Mouse (Mus musculus) retina, adult 2 months (tissue): ENCODE measurements around the gene Defb45.

ENCODE experiments used
- DNase-seq: peaks from one replicate; pipeline ENCODE4 v3.0.0-alpha.2; 2012; ENCODE audit warnings: low read depth, low spot score

Defb45 gene

GRCm38 (mm10) chr2:152607746-152608145 lies 8.5 kb upstream of the Defb45 start:
- no peak for DNase-seq

GRCm38 (mm10) chr2:152604057-152604456 lies 4.9 kb upstream of the Defb45 start, which contains the start of gene Defb36:
TSS of gene Defb36 (plus strand) at chr2:152604327.
- DNase-seq: no peak

DNA sequence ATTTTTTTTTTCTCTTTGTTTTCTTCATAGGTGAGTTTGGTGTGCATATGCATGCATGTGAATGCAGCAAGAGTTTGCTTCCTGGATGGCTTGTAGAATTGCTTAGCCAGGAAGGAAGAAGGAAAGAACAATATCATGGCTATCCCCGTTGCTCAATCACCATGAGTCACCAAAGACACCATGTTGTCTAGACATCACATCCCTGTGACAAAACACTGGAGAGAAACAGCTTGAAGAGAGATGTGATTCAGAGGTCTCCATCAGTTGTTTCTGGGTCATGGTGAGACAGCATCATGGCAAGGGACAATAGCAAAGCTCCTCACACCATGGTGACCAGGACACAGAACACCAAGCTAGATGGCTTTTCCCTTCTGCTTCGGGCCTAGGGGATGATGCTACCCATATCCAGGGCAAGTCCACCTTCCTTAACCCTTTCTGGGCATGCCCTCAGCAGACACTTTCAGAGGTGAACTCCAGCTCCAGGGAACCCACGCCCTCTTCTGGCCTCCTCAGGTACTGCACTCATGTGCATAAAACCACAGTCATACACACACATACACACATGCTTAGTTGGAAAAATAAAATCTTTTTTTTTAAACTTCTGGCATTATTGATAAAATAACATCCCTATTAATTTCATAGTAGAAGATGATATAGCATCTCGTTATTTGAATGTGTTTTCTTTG lies 2.2 kb upstream of the Defb45 start:
- DNase-seq: no peak

- no peak for DNase-seq
Measured at GRCm38 (mm10) chr2:152600076-152600475, 877 bp upstream of the Defb45 start.

- no peak for DNase-seq
Measured at GRCm38 (mm10) chr2:152589021-152589420, 10.2 kb downstream of the Defb45 start.

- no peak for DNase-seq
Measured at GRCm38 (mm10) chr2:152588450-152588849, 10.7 kb downstream of the Defb45 start.

- no peak for DNase-seq
Measured at GRCm38 (mm10) chr2:152586926-152587560, 12.2 kb downstream of the Defb45 start.

GRCm38 (mm10) chr2:152580612-152581011 lies 18.6 kb downstream of the Defb45 start:
- DNase-seq: no peak

DNA sequence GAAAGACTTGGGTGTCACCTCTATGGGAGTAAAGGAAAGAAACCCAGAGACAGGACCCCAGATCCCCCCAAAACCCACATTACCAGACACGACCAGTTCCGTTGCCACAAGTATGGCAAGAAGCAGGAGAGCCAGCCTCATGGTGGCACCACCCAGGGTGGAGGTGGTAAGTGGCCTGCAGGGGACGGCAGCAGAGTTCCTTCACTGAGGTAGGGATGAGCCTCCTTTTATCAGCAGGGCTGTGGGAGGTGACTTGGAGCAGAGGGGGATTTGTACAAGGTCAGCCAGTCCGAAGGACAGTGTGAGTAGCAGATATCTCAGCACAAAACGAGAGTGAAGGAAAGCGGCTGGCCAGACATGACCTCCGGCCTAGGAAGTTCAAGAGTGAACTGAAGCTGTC lies 19.1 kb downstream of the Defb45 start, which contains the start of gene Defb19:
TSS of gene Defb19 (minus strand) at position 206 of the 400 bp plus-strand sequence.
- no peak for DNase-seq

GRCm38 (mm10) chr2:152573484-152573883 lies 25.7 kb downstream of the Defb45 start:
- no peak for DNase-seq

DNA sequence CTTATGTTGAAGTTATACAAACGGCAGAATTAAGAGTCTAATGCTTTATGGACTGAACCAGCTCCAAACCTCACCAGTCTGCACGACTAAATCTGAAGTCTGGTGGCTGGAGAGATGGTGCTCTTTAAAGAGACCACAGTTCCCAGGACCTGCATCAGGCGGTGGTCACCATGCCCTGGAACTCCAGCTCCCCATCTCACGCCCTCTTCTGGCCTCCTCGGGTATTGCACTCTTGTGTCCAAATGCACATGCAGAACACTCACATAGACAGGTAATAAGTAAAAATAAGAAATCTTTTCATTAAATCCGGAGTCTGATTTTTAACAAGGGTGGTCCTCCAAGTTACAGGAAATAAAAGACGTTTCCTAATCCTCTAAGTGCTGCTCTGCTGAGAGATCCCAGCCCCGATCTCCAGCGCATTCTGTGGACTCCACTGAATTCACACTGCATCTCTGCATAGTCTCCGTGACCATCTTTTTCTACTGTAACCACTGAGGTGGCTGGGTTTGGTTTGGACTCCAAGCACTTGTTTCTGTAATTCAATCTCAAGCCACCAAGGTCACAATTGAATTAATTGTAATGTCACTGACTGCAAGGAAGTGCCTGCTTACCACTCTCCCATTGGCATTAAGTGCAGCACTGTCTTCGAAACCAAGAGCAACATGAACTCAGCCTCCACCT lies 26.9 kb downstream of the Defb45 start, which contains the start of gene Defb21:
TSS of gene Defb21 (plus strand) at position 631 of the 681 bp plus-strand sequence.
- no peak for DNase-seq

- no peak for DNase-seq
Measured at GRCm38 (mm10) chr2:152570313-152570712, 28.9 kb downstream of the Defb45 start.

- DNase-seq: no peak
Measured at GRCm38 (mm10) chr2:152569881-152570280, 29.3 kb downstream of the Defb45 start.

DNA sequence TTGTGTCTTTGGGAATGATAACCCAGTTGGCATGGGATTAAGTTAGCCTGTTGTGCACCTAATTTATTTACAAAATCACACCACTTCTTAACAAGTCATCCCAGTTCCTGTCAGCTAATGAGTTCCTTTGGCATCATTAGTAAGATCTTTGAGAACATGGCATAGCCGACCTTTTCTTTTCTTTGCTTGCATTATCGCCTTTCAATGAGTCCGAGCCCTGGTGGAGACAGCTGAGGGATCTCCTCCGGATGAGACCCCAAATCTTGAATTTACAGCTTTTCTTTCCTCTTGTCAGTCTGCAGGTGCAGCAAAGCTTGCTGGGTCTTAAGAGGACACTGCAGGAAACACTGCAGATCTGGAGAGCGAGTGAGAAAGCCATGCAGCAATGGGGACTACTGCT lies 30.2 kb downstream of the Defb45 start, which contains the start of gene Gm17416:
TSS of gene Gm17416 (plus strand) at position 301 of the 400 bp plus-strand sequence.
- no peak for DNase-seq

DNA sequence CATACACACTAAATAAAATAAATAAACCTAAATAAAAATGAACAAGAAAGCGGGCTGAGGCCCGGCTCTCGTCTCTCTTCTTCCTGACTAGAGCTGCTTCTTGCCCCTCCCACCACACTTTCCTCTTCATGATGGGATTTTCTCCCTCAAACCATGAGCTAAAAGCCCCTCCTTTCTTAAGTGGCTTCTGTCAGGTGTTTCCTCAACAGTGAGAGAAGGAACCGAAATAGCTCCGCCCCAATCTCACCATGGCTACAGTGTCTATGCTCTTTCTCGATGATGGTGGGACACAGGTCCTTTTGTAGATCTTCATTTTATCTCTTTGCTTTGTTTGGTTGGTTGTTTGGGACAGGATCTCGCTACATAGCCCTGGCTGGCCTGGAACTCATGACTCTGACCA lies 42.5 kb downstream of the Defb45 start:
- DNase-seq: no peak

DNA sequence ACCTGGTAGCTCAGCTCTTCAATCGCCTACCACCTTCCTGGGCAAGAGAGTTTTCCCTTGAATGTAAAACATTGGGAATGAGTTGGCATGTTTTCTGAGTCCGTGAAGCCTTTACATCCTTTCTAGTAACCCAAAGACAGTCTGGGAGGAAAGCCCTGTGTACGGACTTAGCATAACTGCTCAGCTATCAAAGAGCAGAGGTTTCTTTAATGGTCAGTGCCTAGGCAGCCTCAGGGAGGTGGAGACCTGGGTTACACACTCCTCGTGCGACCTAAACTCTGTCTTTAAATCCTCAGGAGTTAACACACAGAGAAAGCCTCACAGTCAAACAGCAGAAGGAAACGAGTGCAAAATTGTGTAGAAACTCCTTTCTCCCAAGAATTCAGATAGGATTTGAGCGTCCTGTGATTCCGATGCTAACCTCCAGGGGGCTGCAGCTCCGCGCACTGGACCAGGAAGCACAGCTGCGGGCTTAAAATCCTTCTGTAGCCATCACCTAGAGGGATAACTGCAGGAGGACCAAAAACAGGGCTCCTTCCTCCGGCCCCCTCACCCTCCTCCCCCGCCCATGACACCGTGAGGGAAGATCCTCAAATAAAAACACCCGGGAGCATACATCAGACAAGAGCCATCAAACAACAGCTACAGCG lies 45.3 kb downstream of the Defb45 start:
- peak; percentile 20 for DNase-seq

- no peak for DNase-seq
Measured at GRCm38 (mm10) chr2:152548124-152548523, 51.1 kb downstream of the Defb45 start.

DNA sequence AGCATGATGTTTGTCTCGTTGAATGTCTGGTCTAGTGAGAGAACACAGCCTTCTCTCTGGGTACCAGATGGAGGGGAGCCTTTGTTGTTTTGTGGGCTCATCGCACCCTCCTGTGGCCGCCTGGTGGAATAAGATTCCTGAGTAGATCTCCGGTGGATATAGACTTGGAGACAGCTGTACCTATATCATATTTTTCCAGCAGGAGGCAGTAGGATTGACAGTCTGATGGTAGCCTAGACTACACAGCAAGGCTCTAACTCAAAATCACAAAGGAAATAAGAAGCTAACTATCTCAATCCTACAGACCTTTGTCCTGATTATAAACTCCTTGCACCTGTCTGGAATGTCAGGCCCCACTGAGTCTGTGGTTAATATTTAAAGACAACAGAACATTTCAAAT lies 54.5 kb downstream of the Defb45 start:
- DNase-seq: peak; percentile 28

DNA sequence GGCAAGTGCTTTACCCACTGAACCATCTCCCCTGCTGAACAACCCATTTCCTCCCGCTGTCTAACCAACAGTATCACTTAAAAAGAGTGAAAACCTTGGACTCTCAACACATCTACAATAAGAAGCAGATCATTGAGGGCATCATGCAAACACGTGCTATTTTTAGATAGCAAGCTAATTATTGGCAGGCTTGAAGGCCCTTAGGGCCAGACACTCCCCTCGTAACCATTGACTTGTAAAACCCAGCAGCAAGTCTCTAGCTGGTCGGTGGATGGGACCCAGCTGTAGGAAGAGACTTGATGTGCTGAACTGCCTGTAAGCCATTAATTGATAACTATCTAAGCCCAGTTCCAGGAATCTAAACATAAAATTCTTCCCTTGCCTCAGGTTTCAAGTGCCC lies 55.7 kb downstream of the Defb45 start:
- no peak for DNase-seq
